Mouse (Mus musculus) lung, embryonic 15.5 days (tissue): ENCODE data around the gene Aco2. TPM values are rescaled to one million over a fixed set of nuclear protein-coding genes. Genes with fewer than 3 reads are reported as not detected.

Experiments used
- ATAC-seq: fragments of 200-750 bp; cut with Nextera tagmentation; 2 replicates; pipeline ENCODE4 v1.8.0; 2017; ENCODE audit warnings: moderate number of reproducible peaks, borderline replicate concordance; ENCODE audit not compliant: low FRiP score, low TSS enrichment; ENCODE audit errors: extremely low read depth
- H3K27ac ChIP-seq: fragments of 300-500 bp; sonication (generic); 2 replicates; pipeline ENCODE4 v1.5.1; 2015; ENCODE audit warnings: moderate library complexity, mild to moderate bottlenecking, inconsistent platforms
- H3K27me3 ChIP-seq: fragments of 300-500 bp; sonication (generic); 2 replicates; pipeline ENCODE4 v1.6.1; 2015; ENCODE audit warnings: inconsistent platforms
- H3K36me3 ChIP-seq: fragments of 300-500 bp; sonication (generic); 2 replicates; pipeline ENCODE4 v1.6.1; 2015; ENCODE audit warnings: inconsistent platforms
- H3K4me1 ChIP-seq: fragments of 300-500 bp; sonication (generic); 2 replicates; pipeline ENCODE4 v1.6.1; 2015; ENCODE audit warnings: inconsistent platforms
- H3K4me2 ChIP-seq: fragments of 300-500 bp; sonication (generic); 2 replicates; pipeline ENCODE4 v1.6.1; 2015; ENCODE audit warnings: inconsistent platforms, mild to moderate bottlenecking, moderate library complexity
- H3K4me3 ChIP-seq: fragments of 300-500 bp; sonication (generic); 2 replicates; pipeline ENCODE4 v1.5.1; 2015; ENCODE audit warnings: mild to moderate bottlenecking, inconsistent platforms
- H3K9ac ChIP-seq: fragments of 300-500 bp; sonication (generic); 2 replicates; pipeline ENCODE4 v1.6.1; 2015; ENCODE audit warnings: inconsistent platforms
- H3K9me3 ChIP-seq: fragments of 300-500 bp; sonication (generic); 2 replicates; pipeline ENCODE4 v1.6.1; 2016; ENCODE audit warnings: inconsistent platforms
- WGBS: fragments of 180-500 bp; shearing (Covaris S2); methylation state at CpG from one replicate; pipeline ENCODE4 v1.1.7; 2015; 5-methylcytosine and 5-hydroxymethylcytosine counted together
- polyA plus RNA-seq: library from polyadenylated mRNA; unstranded; fragments of >200 nt; fragmentation: Nextera tagmentation; extraction: Ambion mirVana; gene quantifications from 2 replicates; pipeline ENCODE4 v1.2.1, GENCODE M21; 2015

Gene Aco2
- polyA plus RNA-seq, 1 experiment from 2014 or later = 173 TPM

DNA sequence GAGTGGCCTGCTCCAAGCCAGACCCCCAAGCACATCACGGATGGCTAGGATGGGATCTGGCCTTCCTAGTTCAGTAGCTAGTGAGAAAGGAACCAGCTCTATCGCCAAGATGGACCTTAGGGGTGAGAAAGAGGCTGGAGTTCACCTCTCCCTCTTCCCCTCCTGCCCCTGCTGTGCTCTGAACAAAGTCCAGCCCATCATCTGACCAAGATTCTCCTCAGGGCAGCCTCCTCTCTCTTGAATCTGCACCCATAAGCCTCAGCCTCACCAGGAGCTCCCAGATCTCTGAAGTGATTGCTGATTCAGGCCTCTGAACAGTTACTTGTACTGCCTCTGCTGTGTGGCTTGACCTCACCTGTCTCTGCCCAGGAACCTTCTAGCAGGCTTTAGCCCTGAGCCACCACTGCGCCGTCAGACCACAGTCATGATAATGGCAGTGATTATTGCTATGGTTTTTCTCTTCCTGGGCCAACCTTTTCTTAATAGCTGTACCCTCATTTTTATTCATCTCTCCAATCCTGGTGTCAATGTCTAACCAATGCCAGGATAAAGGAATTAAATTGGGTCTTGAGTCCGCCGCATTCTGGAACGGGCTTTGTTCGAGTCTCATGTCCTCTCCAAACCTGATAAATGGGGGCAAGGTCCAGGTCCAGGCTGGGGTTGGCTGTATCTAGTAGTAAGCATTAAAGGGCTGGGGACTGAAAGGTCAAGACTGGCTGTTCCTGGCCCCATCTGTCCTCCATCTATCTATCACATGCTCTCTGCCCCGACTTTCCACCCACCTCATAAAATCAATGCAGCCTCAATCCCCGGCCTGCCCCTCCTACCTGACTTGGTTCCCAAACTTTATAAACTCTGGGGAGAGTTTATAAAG, 36.9 kb upstream of the Aco2 start:
- no peak for ATAC-seq
- Histone ChIP-seq H3K9ac (no peak overlapping the region), H3K4me1 (peaks cover 48% of the 10 kb centered on the region)

GRCm38 (mm10) chr15:81836124-81836821, 35.8 kb upstream of the Aco2 start:
- Histone ChIP-seq H3K9me3 (no peaks in the 10 kb centered on the region), H3K4me1 (peaks cover 44% of the 10 kb centered on the region), H3K27ac (peak overlapping the region; percentile 72), H3K36me3 (no peaks in the 10 kb centered on the region), H3K27me3 (no peaks in the 10 kb centered on the region), H3K4me2 (peak overlapping the region; percentile 75), H3K4me3 (peak overlapping the region; percentile 38), H3K9ac (peak overlapping the region; percentile 31)
- WGBS = 2% methylated on average over 33 of the region's 33 CpGs
- ATAC-seq = peak; percentile 85

More for the DNA sequence above, 36.9 kb upstream of the Aco2 start:
- Histone ChIP-seq H3K36me3 (no peaks in the 10 kb centered on the region), H3K4me2 (peak overlapping the region; percentile 75; the same call in 1 of the 2 replicates), H3K27me3 (no peaks in the 10 kb centered on the region), H3K9me3 (no peaks in the 10 kb centered on the region), H3K4me3 (no peak overlapping the region), H3K27ac (no peak overlapping the region)
- WGBS = 67% methylated on average over 10 of the region's 10 CpGs

GRCm38 (mm10) chr15:81836966-81837920, 34.9 kb upstream of the Aco2 start:
- no peak for ATAC-seq
- Histone ChIP-seq H3K4me3 (no peak overlapping the region), H3K4me1 (peaks cover 39% of the 10 kb centered on the region), H3K27ac (peak overlapping the region; percentile 72; the same call in 1 of the 2 replicates), H3K9me3 (no peaks in the 10 kb centered on the region), H3K9ac (no peak overlapping the region), H3K4me2 (peak overlapping the region; percentile 75), H3K27me3 (no peaks in the 10 kb centered on the region), H3K36me3 (no peaks in the 10 kb centered on the region)
- WGBS = 58% methylated on average over 7 of the region's 7 CpGs

- 48% methylated on average over 14 of the region's 14 CpGs for WGBS
- H3K27ac ChIP-seq = peak overlapping the region; percentile 55
- no peak for ATAC-seq
These were observed 33.4 kb upstream of the Aco2 start for GRCm38 (mm10) chr15:81838554-81839235.

GRCm38 (mm10) chr15:81839634-81840033, 32.5 kb upstream of the Aco2 start:
- peak overlapping the region; percentile 55; the same call in 1 of the 2 replicates for H3K27ac ChIP-seq
- H3K4me3 ChIP-seq = no peak overlapping the region
- peaks cover 37% of the 10 kb centered on the region for H3K4me1 ChIP-seq
- 43% methylated on average over 5 of the region's 5 CpGs for WGBS
- H3K9me3 ChIP-seq = no peaks in the 10 kb centered on the region
- no peaks in the 10 kb centered on the region for H3K27me3 ChIP-seq
- H3K9ac ChIP-seq = no peak overlapping the region
- H3K36me3 ChIP-seq = no peaks in the 10 kb centered on the region
- peak; percentile 61; the same call in 1 of the 2 replicates for ATAC-seq
- 0 out of 2 replicates have a peak overlapping the region, but pooled peaks have one; percentile 2 for H3K4me2 ChIP-seq

More at GRCm38 (mm10) chr15:81838554-81839235, 33.4 kb upstream of the Aco2 start:
- Histone ChIP-seq H3K4me3 (no peak overlapping the region), H3K9me3 (no peaks in the 10 kb centered on the region), H3K9ac (no peak overlapping the region), H3K36me3 (no peaks in the 10 kb centered on the region), H3K4me1 (peaks cover 37% of the 10 kb centered on the region), H3K27me3 (no peaks in the 10 kb centered on the region), H3K4me2 (peak overlapping the region; percentile 16; the same call in 1 of the 2 replicates)

DNA sequence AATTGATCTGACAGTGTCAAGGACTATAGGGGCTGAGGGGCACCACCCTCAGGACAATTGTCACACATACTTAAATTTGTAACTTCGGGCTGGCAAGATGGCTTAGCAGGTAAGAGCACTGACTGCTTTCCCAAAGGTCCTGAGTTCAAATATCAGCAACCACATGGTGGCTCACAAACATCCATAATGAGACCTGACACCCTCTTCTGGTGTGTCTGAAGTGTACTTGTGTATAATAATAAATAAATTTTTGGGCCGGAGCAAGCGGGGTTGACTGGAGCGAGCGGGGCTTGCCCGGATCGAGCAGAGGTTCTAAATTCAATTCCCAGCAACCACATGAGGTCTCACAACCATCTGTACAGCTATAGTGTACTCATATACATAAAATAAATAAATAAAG, 31.8 kb upstream of the Aco2 start:
- H3K4me2 ChIP-seq = no peak overlapping the region
- peaks cover 37% of the 10 kb centered on the region for H3K4me1 ChIP-seq
- H3K9me3 ChIP-seq = no peaks in the 10 kb centered on the region
- H3K4me3 ChIP-seq = no peak overlapping the region
- 86% methylated on average over 7 of the region's 7 CpGs for WGBS
- H3K36me3 ChIP-seq = no peaks in the 10 kb centered on the region
- no peaks in the 10 kb centered on the region for H3K27me3 ChIP-seq
- no peak for ATAC-seq
- H3K27ac ChIP-seq = no peak overlapping the region
- no peak overlapping the region for H3K9ac ChIP-seq

GRCm38 (mm10) chr15:81842275-81842674, 29.8 kb upstream of the Aco2 start:
- Histone ChIP-seq H3K9me3 (no peaks in the 10 kb centered on the region), H3K9ac (no peak overlapping the region), H3K4me3 (no peak overlapping the region), H3K36me3 (peaks cover 2% of the 10 kb centered on the region; the same call in 1 of the 2 replicates), H3K27ac (no peak overlapping the region), H3K27me3 (no peaks in the 10 kb centered on the region), H3K4me2 (no peak overlapping the region), H3K4me1 (peaks cover 21% of the 10 kb centered on the region)
- 79% methylated on average over 7 of the region's 7 CpGs for WGBS
- no peak for ATAC-seq

DNA sequence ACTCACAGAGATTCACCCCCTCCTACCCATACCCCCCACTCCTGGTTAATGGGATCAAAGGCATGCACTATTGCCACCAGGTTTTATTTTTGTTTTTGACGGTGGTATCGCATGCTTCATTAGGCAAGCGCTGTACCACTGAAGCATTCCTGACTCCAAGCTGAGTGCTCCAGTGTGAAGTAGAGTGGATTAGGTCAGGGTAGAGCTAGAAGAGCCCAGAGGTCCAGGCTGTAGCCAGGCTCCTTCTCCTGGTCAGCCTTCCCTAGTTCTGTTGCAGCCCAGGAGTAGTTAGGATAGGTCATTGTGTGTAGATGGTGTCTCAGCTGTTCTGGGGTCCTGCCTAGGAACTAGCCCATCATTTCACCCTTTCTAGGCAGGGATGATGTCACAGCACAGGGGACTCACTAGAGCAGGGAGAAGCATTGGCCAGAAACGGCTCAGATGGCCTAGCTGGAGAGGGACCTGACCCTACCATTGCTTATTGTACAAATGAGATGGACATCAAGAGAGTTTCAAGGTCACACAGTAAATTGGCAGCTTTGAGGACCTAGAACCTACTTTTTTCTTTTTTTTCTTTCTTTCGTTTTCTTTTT, 27.0 kb upstream of the Aco2 start:
- peaks cover 22% of the 10 kb centered on the region for H3K36me3 ChIP-seq
- no peaks in the 10 kb centered on the region for H3K27me3 ChIP-seq
- no peak overlapping the region for H3K4me2 ChIP-seq
- H3K9me3 ChIP-seq = no peaks in the 10 kb centered on the region
- no peak overlapping the region for H3K9ac ChIP-seq
- no peak overlapping the region for H3K4me3 ChIP-seq
- 79% methylated on average over 5 of the region's 5 CpGs for WGBS
- no peak for ATAC-seq
- H3K4me1 ChIP-seq = peaks cover under 1% of the 10 kb centered on the region; the same call in 1 of the 2 replicates
- H3K27ac ChIP-seq = no peak overlapping the region

DNA sequence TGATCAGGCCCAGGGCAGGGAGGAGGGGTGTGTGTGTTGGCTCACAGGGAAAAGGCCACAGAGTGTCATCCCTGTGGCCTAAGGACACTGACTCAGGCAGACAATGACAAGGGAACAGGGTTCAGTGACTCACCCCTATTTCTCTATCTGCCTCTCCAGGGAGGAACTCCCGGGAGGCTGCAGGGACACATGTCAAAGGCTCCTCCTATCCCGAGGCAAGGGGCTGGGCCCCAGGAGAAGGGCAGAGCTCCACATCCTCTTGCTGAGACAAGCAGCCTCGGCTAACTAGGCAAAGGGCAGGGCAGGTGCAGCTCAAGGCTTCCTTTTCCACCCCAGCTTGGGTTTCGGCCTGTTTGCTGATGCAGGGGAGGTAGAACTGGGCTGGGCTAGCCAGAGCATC, 26.4 kb upstream of the Aco2 start:
- 34% methylated on average over 4 of the region's 4 CpGs for WGBS
- no peak for ATAC-seq

DNA sequence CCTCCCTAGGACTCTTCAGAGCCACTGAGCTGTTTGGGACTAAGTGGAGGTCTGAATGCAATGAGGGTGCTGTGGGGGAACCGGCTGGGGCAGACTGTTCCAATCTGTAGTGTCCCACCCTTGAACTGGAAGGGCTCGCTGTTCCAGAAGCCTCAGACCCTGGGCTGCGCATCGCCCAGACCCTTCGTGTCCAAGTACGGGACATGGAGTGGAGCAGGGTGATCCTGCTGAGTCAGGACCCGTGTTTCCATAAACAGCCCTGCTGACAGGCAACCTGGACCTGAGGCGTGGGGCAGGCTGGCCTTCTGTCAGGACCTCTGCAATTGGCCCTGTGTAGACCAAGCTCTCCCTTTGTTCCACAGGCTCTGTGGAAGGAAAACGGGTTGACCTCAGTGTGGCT, 25.4 kb upstream of the Aco2 start:
- no peaks in the 10 kb centered on the region for H3K9me3 ChIP-seq
- no peak overlapping the region for H3K4me3 ChIP-seq
- H3K36me3 ChIP-seq = peaks cover 38% of the 10 kb centered on the region
- H3K4me1 ChIP-seq = no peaks in the 10 kb centered on the region
- H3K27ac ChIP-seq = no peak overlapping the region
- no peak overlapping the region for H3K9ac ChIP-seq
- H3K27me3 ChIP-seq = no peaks in the 10 kb centered on the region
- WGBS = 81% methylated on average over 9 of the region's 9 CpGs
- no peak overlapping the region for H3K4me2 ChIP-seq
- ATAC-seq = no peak

More for the DNA sequence above, 26.4 kb upstream of the Aco2 start:
- Histone ChIP-seq H3K4me2 (no peak overlapping the region), H3K36me3 (peaks cover 28% of the 10 kb centered on the region), H3K9ac (no peak overlapping the region), H3K4me1 (no peaks in the 10 kb centered on the region), H3K9me3 (no peaks in the 10 kb centered on the region), H3K27ac (no peak overlapping the region), H3K4me3 (no peak overlapping the region), H3K27me3 (no peaks in the 10 kb centered on the region)
